Comparison of ENCODE assay signal across 8 mouse cellular contexts in the genomic region with DNA sequence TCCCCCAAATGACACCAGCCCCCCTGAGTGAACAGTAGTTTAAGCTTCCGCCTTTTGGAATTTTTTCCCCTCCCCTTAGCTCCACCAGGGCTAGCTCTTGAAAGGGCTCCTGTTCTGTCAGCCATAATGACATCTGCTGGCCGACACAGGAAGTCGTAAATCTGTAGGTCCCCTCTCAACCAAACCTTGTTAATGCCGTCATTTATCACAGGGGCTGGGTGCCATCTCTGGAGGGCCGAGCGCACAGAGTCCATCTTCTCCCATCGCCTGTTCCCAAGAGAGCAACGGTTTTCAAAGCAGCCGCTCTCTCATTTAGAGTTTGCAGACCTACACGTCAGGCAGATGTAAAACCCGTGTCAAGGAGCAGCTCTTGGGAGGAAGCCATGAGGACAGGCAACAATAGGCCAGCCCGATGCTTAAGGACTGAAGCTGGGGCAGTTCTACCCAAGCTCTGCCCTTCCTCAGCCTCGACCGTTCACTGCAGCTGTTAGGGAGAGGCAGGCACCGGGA. TPM values are rescaled to one million over a fixed set of nuclear protein-coding genes. Genes with fewer than 3 reads are reported as not detected.
DNase-seq lines count a peak whose midpoint lies in the region; ATAC-seq and TF ChIP-seq lines count a peak whose summit lies in the region.

No protein-coding gene starts in this region.

- no peak for TF ChIP-seq POLR2A in heart, adult 2 months (IDR thresholded peaks at IDR 0.05; ENCODE audit: insufficient read depth, low read depth, low read length)
- TF ChIP-seq POLR2A in cortical plate, adult 2 months (IDR thresholded peaks at IDR 0.05; ENCODE audit: extremely low read depth, insufficient read depth, low read length): no peak
- no peak for TF ChIP-seq POLR2A in limb, embryonic 14.5 days (IDR thresholded peaks at IDR 0.05; ENCODE audit: borderline replicate concordance, extremely low read depth, insufficient read depth, insufficient read length)

- WGBS in heart, adult 2 months: 45% methylated on average over 15 of the region's 15 CpGs
- 36% methylated on average over 15 of the region's 15 CpGs for WGBS in hindbrain, embryonic 13.5 days
- 5% methylated on average over 15 of the region's 15 CpGs for WGBS in limb, embryonic 14.5 days
- WGBS in stomach, embryonic 15.5 days: 21% methylated on average over 15 of the region's 15 CpGs

- H3K27me3 ChIP-seq in heart, adult 2 months (ENCODE audit: control insufficient read depth, insufficient read depth, low read length): no peaks in the 10 kb centered on the region
- no peaks in the 10 kb centered on the region for H3K27me3 ChIP-seq in hindbrain, embryonic 13.5 days
- no peaks in the 10 kb centered on the region for H3K27me3 ChIP-seq in limb, embryonic 14.5 days (ENCODE audit: control insufficient read depth, insufficient read depth, low read length)
- no peaks in the 10 kb centered on the region for H3K27me3 ChIP-seq in stomach, embryonic 15.5 days (replicated peaks)

- DNase-seq in heart, adult 2 months: no peak
- no peak for DNase-seq in heart, adult 9 months (ENCODE audit: low spot score in 2 of 2)
- peak; percentile 57 for DNase-seq in limb, embryonic 14.5 days (ENCODE audit: low spot score)
- DNase-seq in frontal cortex, adult 2 months (ENCODE audit: extremely low spot score in 1 of 2, low spot score in 1 of 2): no peak

- no peaks in the 10 kb centered on the region for H3K4me1 ChIP-seq in heart, adult 2 months (ENCODE audit: control insufficient read depth, insufficient read depth, low read length)
- no peaks in the 10 kb centered on the region for H3K4me1 ChIP-seq in cortical plate, adult 2 months (ENCODE audit: control insufficient read depth, insufficient read depth, low read length)
- H3K4me1 ChIP-seq in hindbrain, embryonic 13.5 days (replicated peaks): peaks cover 9% of the 10 kb centered on the region
- peaks cover 10% of the 10 kb centered on the region for H3K4me1 ChIP-seq in limb, embryonic 14.5 days (ENCODE audit: control insufficient read depth, insufficient read depth, low read length)
- H3K4me1 ChIP-seq in stomach, embryonic 15.5 days: peaks cover 5% of the 10 kb centered on the region

- ATAC-seq in hindbrain, embryonic 13.5 days (ENCODE audit: low FRiP score): peak; percentile 43; the same call in 1 of the 2 replicates
- ATAC-seq in limb, embryonic 14.5 days (ENCODE audit: low FRiP score, low read depth): peak; percentile 77
- peak; percentile 71 for ATAC-seq in stomach, embryonic 15.5 days (ENCODE audit: insufficient read depth, low FRiP score, low read depth)
- ATAC-seq in megakaryocyte, adult 5-6 weeks (ENCODE audit: poor library complexity, severe bottlenecking): no peak

- no peak for TF ChIP-seq EP300 in heart, adult 2 months (IDR thresholded peaks at IDR 0.05; ENCODE audit: insufficient read depth, low read depth, low read length)

- intact Hi-C loops in heart, adult 2 months (cut with DNase I): no loop called here

- no peaks in the 10 kb centered on the region for H3K36me3 ChIP-seq in heart, adult 2 months (ENCODE audit: control insufficient read depth, insufficient read depth, low read length)
- no peaks in the 10 kb centered on the region for H3K36me3 ChIP-seq in hindbrain, embryonic 13.5 days
- H3K36me3 ChIP-seq in limb, embryonic 14.5 days (ENCODE audit: control insufficient read depth, insufficient read depth, low read length): no peaks in the 10 kb centered on the region
- H3K36me3 ChIP-seq in stomach, embryonic 15.5 days: no peaks in the 10 kb centered on the region

- TF ChIP-seq CTCF in heart, adult 2 months (IDR thresholded peaks at IDR 0.05): peak; percentile 35
- 0 out of 2 replicates have a peak, but pooled peaks have one; percentile 23 for TF ChIP-seq CTCF in cortical plate, adult 2 months (IDR thresholded peaks at IDR 0.05; ENCODE audit: extremely low read depth, insufficient read depth, low read length)

- no peak overlapping the region for H3K27ac ChIP-seq in heart, adult 2 months
- H3K27ac ChIP-seq in cortical plate, adult 2 months (ENCODE audit: insufficient read depth, low read length): no peak overlapping the region
- peak overlapping the region; percentile 40 for H3K27ac ChIP-seq in hindbrain, embryonic 13.5 days
- H3K27ac ChIP-seq in limb, embryonic 14.5 days (replicated peaks; ENCODE audit: low read depth, low read length): no peak overlapping the region
- H3K27ac ChIP-seq in stomach, embryonic 15.5 days: peak overlapping the region; percentile 23

- no peaks in the 10 kb centered on the region for H3K9me3 ChIP-seq in hindbrain, embryonic 13.5 days
- no peaks in the 10 kb centered on the region for H3K9me3 ChIP-seq in limb, embryonic 14.5 days (ENCODE audit: control insufficient read depth, low read length)
- H3K9me3 ChIP-seq in stomach, embryonic 15.5 days: no peaks in the 10 kb centered on the region

- H3K4me3 ChIP-seq in heart, adult 2 months: no peak overlapping the region
- H3K4me3 ChIP-seq in cortical plate, adult 2 months (ENCODE audit: insufficient read depth, low read length): no peak overlapping the region
- H3K4me3 ChIP-seq in hindbrain, embryonic 13.5 days: no peak overlapping the region
- H3K4me3 ChIP-seq in limb, embryonic 14.5 days (replicated peaks; ENCODE audit: low read length): peak overlapping the region; percentile 28
- peak overlapping the region; percentile 1 for H3K4me3 ChIP-seq in stomach, embryonic 15.5 days (replicated peaks)

- H3K79me2 ChIP-seq in heart, adult 2 months (replicated peaks; ENCODE audit: control insufficient read depth, insufficient read depth, low read length): no peaks in the 10 kb centered on the region

- peak overlapping the region; percentile 37 for H3K4me2 ChIP-seq in hindbrain, embryonic 13.5 days
- peak overlapping the region; percentile 61 for H3K4me2 ChIP-seq in limb, embryonic 14.5 days (replicated peaks; ENCODE audit: low read depth, low read length, severe bottlenecking)
- H3K4me2 ChIP-seq in stomach, embryonic 15.5 days: peak overlapping the region; percentile 44

- H3K9ac ChIP-seq in heart, adult 2 months (ENCODE audit: low read depth, low read length): no peak overlapping the region
- no peak overlapping the region for H3K9ac ChIP-seq in hindbrain, embryonic 13.5 days
- peak overlapping the region; percentile 38 for H3K9ac ChIP-seq in limb, embryonic 14.5 days (ENCODE audit: low read depth, low read length, severe bottlenecking)
- no peak overlapping the region for H3K9ac ChIP-seq in stomach, embryonic 15.5 days

RNA-seq across cellular contexts. Expression of gene Tshz2, which starts 11.6 kb away (rescaled TPM):
- total RNA-seq in heart, adult 2 months (2021): 10 to 100 TPM; 12.1 to 12.9 TPM
- polyA plus RNA-seq in heart, adult 2 months (2012; rRNA removed): 8.2 and 8.7 TPM in 2 replicates
- 46.5 and 48.1 TPM in 2 replicates for polyA plus RNA-seq in cortical plate, adult 2 months (2012; rRNA removed)
- polyA plus RNA-seq in hindbrain, embryonic 13.5 days (2015; fragmentation: Nextera tagmentation; extraction: Ambion mirVana): 43.0 and 43.6 TPM in 2 replicates
- polyA plus RNA-seq in limb, embryonic 14.5 days (2012; rRNA removed): 28.1 and 29.2 TPM in 2 replicates
- 7.3 and 9.7 TPM in 2 replicates for polyA plus RNA-seq in limb, embryonic 14.5 days (2014; fragmentation: Nextera tagmentation; extraction: Ambion mirVana)
- 15.9 and 16.5 TPM in 2 replicates for polyA plus RNA-seq in stomach, embryonic 15.5 days (2015; fragmentation: Nextera tagmentation; extraction: Ambion mirVana)
- polyA plus RNA-seq in frontal cortex, adult 2 months (2012; rRNA removed): 20.3 and 21.5 TPM in 2 replicates
- not detected in 2 replicates for total RNA-seq in megakaryocyte, adult 5-6 weeks (2015)
- not detected in 2 replicates for total RNA-seq in megakaryocyte, adult 5-6 weeks (2017)

RNA-seq across cellular contexts. Expression of gene Gm11011, which starts 33.7 kb away (rescaled TPM):
- not detected for total RNA-seq in heart, adult 2 months (2021)
- polyA plus RNA-seq in heart, adult 2 months (2012; rRNA removed): not detected in 2 replicates
- not detected in 2 replicates for polyA plus RNA-seq in cortical plate, adult 2 months (2012; rRNA removed)
- not detected in 2 replicates for polyA plus RNA-seq in hindbrain, embryonic 13.5 days (2015; fragmentation: Nextera tagmentation; extraction: Ambion mirVana)
- not detected in 2 replicates for polyA plus RNA-seq in limb, embryonic 14.5 days (2012; rRNA removed)
- not detected in 2 replicates for polyA plus RNA-seq in limb, embryonic 14.5 days (2014; fragmentation: Nextera tagmentation; extraction: Ambion mirVana)
- polyA plus RNA-seq in stomach, embryonic 15.5 days (2015; fragmentation: Nextera tagmentation; extraction: Ambion mirVana): not detected in 2 replicates
- not detected in 2 replicates for polyA plus RNA-seq in frontal cortex, adult 2 months (2012; rRNA removed)
- not detected in 2 replicates for total RNA-seq in megakaryocyte, adult 5-6 weeks (2015)
- not detected in 2 replicates for total RNA-seq in megakaryocyte, adult 5-6 weeks (2017)

Comparison
In these comparisons a context has a peak if more than half of its experiments do, and no peak if none do; other contexts are left out.
1. H3K27ac ChIP-seq: peak in hindbrain, embryonic 13.5 days (single experiment) and stomach, embryonic 15.5 days (single experiment); none in heart, adult 2 months (single experiment), cortical plate, adult 2 months (single experiment) and limb, embryonic 14.5 days (single experiment).
2. H3K4me3 ChIP-seq: peak in limb, embryonic 14.5 days (single experiment) and stomach, embryonic 15.5 days (single experiment); none in heart, adult 2 months (single experiment), cortical plate, adult 2 months (single experiment) and hindbrain, embryonic 13.5 days (single experiment).
3. Peak in every context shown above with its lines, with median percentiles within 50 percentile points of each other: H3K4me2 ChIP-seq.